Mouse (Mus musculus) urinary bladder, postnatal 36 days (tissue): Measurements from ENCODE around the gene Fstl1.

Source experiments
- DNase-seq, 2 experiments: peaks; one replicate each; pipeline ENCODE4 v3.0.0; 2022; ENCODE audit warnings: low spot score in 2 of 2, mixed read lengths in 1 of 2

Fstl1 gene

DNA sequence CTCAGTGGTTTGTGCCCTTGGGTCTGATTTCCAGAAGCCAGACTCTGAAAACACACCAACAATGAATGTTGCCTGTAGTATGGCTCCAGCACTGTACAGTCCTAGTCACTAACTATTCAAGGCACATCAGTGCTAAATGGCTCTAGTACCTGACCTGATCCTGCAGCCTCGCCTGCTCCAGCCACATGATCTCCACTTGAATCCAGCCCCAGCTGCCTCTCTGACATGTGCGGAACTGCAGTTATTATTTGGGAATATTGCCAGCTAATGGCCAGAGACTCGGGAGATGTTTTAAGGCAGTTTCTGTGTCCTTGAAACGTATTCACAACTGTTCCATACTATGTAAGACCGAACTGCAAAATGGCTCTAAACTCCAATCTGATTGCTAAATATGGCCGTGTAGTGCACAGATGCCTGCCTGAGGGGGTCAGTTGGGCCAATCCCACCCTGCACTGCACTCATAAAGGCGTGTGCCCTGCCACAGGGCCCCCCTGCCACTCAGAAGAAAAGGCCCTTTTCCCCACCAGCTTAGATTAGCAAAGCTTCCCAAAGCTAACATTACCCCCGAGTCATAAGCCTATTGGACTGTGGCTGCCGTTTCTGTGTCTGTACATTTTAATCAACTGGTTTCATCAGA lies 11.0 kb downstream of the Fstl1 start:
- no peak for DNase-seq

DNA sequence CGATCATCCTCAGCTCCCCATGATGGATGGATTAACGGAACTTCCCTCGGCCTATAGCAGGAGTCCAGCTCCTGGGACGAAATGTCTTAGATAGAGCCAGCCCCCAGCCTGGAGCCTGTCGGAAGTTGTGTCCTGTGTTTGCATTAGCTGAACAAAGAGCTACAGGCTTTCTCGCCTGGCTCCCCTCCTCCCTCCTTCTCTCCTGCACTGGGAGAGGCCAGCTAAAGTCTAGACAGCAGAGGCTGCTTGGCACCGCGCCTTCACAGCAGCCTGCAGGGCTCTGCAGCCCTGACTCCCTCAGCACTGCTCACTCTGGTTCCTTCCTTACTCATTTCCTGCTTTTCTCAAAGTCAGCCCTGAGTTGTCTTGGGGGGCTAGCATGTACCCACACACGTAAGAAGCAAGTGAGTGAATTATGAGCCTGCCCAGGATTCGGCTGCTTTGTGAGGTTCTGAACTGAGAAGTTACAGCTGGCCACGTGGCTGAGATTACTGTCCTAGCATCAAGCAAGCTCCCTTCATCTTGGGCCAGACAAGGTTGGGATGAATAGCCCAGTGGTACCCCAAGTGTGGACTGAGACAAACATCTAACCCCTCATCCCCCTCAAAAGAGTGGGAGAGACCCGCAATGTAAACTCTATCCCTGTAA lies 11.8 kb downstream of the Fstl1 start:
- peak in 1 of 2 experiments; percentile 61 for DNase-seq

DNA sequence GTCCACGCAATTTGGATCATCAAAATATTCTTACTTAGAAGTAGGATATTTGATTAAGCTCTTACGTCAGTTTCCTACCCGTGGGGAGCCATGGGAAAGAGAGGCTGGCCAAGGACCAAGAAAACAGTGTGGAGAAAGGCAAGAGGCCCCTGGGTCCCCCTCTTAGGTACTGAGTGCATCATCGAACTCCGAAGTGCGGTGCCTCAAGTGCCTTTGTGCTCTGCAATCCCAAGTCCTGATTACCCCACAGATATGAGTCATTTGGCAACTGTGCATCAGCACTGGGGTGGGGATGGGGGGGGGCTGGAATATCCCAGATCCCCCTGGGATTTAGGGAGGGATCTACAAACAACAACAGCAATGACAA lies 12.3 kb downstream of the Fstl1 start:
- DNase-seq, result no peak

DNA sequence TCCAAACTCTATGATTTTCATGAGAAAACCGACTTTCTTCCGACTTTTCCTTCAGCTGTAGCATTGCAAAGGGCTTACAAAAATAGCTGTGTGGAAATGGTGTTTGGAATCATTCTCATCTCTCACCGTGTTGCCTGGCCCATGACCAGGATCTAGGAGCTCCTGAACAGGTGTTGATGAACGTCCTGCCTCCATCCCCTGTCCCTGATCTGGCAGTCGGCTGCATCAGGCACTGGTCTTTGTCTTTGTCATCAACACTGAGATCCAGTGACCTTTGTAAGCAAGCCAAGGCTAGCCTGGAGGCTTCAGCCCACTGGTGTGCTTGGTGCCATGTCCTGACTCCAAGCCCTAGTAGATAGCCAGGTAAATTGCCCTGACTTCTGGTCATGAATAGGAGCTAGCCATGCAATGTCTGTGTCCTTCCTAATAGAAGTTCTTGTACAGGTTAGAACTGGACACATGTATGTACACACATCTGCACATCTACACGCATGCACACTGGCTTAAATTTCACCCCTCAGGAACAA lies 12.8 kb downstream of the Fstl1 start:
- no peak for DNase-seq

DNA sequence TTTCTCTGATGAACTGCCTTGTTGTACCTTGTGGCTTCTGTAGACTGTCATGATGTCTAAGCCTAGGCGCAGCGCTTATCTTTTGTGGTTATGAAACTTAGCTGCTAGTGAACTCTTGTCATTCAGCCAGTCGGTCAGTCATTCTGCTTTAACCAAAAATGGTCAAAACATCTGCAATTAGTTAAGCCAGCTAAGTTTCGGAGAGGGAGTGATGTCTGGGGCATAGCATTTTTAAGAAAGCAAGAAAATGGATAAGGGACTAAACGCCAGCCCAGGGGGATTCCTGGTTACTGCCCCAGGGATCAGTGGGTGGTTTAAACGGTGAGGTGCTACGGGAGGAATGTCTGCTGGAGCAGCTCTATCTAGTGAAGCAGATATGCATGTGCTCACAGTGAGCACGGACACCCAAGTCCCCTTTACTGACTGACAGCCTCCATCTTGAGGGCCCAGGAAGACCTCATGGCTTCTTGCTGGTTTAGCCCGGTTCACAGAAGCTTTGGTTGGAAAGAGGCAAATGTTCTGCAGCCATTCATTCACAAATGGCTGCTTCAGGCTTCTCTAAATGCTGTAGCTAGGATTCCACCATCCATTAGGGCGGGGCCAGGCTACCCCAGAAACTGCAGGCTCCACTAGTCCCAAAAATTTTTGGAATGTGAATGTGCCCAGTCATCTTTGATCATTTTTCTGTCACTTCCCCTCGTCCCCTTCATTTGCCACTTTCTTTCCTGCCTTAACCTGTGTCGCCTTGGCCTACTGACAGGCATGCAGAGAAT lies 13.5 kb downstream of the Fstl1 start:
- no peak for DNase-seq

DNA sequence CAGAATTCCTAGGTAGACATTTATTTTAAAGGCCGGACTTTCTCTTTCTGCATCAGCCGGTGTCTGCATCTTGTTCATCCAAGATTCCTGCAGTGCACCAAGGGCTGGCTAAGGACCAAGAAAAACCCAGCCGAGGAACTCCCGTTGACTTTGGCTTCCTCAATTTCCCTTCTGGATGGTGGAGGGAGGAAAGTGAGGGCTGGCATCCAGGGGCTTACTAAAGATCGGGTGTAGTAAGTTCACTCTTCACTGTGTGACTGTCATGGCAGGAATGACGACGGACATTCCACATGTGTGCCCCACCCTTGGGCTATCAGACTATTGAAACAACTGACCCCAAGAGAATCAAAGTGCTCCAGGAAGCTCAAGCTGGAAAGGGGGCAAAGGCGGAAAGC lies 14.1 kb downstream of the Fstl1 start:
- DNase-seq, result no peak

DNA sequence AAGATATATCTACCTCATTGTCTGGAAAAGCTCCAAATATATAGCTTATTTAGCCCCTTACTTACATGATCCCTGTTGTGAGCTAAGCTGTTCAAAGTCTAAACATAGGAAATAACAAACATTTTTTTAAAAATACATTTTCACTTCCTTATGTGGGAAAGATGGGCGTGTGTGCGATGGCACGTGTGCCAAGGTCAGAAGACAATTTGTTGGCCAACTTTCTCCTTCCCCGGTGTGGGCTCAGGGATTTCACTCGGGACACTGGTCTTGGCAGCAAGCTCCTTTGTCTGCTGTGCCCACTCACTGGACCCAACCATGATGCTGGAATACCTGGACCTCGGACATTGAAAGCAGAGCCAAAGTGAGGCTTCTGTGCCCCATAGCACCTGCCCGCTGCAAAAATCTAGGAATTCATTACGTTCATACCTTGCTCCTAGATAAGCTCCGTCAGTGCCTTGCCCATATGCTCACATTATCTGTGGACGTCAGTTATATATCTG lies 19.0 kb downstream of the Fstl1 start:
- DNase-seq, result no peak

DNA sequence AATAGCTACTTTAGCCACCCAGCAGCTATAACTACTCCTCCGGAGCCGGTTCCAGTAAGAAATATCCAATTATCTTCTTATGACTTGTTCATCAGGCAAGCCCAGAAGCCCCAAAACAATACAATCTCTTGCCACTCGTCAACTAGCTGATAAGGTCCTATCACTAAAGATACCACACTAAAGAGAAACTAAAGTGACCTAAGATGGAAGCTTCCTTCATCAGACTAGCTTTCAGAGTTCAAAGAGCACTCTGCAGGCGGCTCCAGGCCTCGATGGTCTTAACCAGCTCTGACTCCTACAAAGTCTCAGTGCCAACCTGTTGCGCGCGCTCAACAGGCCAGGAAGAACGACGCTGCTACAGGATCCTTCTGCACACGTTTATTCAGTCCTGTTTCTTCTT lies 19.6 kb downstream of the Fstl1 start:
- DNase-seq, result no peak

DNA sequence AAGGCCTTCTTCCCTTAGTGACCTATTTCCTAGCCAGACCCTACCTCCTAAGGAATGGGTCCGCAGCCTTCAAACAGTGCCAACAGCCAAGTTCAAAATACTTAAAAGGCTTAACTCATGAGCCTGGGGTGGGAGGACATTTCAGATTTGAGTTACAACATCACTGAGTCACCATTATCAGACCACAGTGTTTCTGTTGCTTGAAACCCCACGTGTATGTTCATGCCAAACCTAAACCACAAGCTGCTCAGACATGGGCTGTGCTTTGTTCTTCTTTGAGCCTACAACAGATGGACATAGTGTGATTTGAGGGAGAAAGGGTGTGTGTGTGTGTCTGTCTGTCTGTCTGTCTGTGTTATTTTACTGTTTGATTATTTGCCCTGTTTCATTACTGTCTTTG lies 24.4 kb downstream of the Fstl1 start:
- no peak for DNase-seq

DNA sequence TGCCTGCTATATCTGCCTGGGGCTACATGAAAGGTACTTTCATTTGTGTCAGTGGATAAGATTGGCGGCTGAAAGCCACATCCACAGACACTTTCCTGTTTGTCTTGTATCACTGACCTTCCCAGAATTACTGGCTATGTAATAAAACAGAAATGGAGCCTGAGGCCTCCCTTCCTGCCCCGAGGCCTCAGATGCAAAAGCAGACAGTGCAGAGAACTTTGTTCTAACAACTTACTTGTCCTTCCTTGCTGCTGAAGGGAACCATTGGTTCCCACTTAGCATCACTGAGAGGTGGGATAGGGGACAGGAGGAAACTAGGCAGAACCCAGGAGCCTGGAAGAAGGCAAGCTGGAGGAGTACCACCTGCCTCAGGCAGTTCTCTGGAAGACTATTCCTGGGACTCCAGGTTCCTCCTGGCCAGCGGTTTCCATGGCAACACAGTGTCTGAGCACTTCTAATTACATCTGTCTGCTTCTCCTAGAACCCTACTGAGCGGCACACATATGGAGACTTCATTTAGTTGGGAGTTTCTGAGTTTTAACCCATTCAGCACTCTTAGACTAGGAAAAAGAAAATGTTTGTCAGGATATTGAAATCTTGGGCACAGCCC lies 26.1 kb downstream of the Fstl1 start:
- no peak for DNase-seq

DNA sequence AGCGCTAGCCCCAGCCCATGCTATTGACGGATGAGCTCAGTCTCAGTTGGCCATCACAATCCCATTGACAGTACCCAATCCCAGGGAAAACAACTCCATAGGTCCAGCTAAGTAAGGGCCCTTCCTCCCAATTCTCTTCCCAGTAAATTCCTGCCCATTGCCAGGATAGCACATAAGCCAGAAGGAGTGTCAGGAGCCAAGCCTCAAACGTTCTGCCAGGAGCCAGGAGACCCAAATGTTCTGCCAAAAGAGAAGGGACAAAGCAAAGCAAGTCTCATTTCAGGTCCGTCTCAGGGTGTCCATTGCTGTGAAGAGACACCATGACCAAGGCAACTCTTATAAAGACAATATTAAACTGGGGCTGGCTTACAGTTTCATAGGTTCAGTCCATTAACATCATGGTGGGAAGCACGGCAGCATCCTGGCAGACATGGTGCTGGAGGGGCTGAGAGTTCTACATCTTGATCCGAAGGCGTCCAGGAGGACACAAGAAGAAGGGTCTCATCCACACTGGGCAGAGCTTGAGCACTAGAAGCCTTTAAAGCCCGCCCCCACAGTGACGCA lies 26.8 kb downstream of the Fstl1 start:
- no peak for DNase-seq

DNA sequence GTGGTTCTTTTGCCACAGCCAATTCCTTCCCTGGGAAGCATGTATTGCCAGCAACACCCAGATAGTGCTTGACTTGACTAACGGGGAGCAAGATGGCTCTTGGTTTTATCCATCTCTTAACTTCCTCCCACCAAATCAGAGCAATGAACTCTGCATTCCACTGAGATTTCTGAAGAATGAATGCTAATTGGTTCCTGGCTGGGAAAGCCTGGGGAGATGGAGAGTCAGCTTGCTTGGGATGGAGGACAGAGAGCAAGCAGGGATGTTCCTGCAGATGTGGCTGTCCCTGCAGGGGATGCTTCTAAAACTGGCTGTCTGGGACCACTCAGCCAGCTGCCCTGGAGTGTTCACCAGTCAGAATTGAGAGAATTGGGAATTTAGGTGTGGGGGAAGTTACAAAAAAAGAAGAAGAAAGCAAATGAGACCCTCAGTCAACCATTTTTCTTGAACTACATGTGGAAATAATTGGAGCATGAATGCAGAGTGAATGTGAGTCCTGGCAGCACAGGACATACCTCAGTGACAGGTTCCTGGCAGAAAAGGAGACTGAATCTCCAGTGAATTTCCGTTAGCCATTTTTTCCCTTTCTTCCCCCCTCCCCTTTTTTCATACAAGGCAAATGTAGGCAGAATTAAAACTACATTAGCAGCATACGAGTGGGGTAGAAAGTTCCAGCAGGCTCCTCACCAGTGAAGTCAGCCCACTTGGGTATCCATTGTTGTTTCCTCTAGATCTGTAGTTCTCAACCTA lies 29.2 kb downstream of the Fstl1 start:
- DNase-seq, result no peak

DNA sequence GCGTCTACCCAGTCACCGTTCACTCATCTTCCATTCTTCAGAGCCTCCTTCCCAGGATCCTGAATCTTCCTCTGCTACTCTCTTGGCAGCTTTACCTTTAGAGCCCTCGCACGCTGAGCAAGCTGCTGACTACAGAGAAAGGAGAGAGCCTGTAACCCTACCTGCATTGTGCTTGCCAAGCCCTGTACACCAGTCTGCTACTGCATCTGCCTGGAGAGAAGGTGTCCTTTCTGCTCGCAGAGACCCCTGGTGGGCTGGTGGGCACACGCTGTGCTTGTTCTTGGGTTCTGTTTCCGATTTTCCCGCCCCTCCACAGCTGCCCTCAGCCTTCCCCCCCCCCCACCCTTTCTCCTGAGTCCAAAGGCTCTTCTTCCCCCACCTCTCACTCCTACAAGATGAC lies 30.6 kb downstream of the Fstl1 start:
- DNase-seq, result no peak

DNA sequence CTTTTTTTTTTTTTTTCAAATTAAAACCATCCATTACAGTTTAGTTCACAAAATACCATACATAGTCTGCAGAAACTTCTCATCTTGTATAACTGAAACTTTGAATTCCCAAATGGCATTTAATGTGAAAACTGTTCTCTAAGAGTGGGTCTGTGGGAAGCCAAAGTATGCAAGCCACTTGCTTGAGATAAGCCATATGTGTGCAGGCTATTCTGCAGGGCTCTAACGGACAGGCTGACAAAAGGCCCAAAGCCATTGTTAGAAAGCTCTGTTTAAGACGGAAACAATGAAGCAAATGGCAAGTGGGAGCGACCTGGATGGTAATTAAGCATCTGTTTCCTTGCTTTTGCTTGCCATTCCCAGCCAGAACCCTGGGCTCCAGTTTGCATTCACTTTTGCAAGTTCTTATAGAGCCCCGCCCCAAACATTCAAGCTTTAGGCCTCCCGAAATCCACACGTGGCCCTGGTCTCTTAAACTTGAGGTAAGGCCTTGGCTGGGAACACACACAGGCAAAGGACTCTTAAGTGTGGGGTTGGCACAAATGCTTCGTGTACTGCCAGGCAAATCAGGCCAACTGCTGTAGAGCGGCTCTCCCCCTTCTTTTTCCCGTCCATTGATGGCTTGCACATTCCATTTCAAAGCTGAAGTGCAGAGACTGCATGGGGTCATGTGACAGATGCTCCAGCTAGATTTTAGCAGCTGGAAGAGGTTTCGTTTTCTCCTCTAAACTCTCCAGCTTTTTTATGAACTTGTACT lies 32.4 kb downstream of the Fstl1 start:
- no peak for DNase-seq

DNA sequence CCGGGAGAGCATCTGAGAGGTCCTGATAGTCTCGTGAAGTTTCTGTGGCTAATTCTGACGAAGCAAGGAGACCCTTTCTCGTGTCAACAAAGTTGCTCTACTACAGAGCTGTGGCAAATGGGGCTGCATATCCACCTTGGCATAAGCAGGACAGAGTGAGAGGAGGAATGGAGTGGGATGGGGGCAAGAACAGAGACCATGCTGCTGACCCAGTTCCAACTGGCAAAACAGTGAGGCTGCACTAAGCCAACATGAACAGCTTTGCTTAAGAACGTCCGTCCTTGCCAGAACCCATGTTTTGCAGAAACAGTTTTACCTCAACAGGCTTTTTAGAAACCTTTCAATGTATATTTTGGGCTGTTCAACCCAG lies 32.9 kb downstream of the Fstl1 start:
- no peak for DNase-seq

DNA sequence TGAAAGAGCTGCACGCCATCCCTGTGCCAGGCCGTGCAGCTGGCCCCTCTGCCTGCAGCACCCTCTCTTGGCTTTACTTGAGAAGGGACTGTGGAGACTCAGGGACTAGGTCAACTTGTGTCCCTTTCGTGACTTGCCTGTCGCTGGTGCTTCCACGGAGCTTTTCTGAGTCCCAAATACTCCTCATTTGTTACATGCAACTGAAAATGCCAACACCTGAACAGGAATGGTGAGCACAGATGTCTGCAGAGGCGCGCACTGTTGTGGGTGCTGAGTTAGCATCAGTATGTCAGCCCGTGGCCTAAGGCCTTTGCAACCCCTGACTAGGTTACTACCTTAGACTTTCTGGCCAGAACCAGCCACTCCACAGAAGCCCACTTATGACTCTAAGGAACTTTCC lies 35.2 kb downstream of the Fstl1 start:
- DNase-seq, result no peak

DNA sequence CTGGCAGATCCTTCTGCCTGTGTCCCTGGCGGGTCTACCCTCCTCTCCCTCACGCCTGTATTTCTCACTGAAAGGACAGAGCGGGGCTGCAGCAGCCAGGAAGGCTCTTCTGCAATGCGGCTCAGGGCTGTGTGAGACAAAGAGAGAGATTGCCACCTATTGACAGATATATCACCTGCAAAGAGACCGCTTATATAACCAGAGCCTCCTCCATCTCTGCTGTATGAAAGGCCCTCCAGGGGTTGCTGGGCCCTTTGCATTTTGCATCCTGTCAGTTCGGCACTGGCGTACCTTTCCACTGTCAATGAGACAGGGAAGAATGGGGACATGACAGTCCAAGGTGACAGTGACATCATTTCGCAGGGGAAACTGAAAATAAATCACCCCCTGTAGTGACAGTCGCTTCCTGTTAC lies 35.8 kb downstream of the Fstl1 start:
- DNase-seq, result no peak

DNA sequence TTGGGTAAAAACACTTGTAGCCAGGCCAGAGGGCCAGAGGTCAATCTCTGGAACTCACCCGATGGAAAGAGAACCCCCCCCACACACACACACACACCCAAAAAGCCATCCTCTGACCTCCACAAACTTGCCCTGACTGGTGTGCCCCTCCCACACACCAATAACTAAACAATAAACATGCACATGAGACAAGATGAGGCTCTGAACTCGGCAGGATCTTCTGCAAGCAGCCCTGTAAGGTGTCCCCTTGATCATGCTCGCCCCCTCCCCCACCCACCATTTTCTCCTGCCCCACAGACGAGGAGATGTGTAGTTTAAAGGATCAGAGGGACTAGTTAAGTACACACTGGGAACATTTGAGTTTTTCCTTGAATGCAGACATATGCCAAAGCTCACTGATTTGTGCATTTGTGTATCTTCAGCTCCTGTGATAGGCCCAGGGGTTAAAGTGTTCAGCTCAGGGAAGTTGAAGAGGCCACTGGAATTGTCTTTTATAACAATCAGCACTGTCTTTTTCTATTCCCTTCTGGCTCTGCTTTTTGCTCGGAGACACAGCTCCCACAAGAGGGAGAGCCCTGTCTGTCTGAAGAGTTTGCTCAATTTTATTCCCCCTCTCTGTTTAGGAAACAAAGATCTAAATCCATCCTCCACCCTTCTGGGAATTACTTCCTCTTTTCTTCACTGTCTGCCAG lies 37.2 kb downstream of the Fstl1 start:
- DNase-seq, result no peak

DNA sequence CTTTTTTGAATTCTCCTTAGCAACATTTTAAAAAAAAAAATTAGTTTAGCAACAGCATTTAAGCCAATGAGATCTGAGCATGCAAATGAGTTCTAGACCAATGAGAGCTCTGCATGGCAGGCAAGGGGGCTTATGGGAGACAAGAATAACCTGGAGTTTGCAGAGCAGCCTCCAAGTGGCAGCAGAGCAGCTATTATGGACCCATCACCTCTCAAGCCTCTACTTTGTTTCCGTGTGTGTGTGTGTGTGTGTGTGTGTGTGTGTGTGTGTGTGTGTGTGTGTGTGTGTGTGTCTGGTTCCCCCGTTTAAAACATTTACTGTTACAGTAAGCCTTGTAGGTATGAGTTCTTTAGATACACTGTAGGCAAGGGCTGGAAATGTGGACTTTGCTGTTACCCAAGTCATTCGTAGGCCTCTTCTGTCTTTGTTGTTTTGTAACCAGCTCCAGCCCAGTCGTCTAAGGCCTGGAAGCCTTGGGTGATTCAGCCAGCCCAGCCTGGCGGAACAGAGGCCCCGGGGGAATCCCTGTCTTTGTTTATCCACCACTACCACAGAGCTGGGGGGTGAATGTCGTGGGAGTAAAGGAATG lies 37.8 kb downstream of the Fstl1 start:
- peak; percentile 33 to 66 for DNase-seq

DNA sequence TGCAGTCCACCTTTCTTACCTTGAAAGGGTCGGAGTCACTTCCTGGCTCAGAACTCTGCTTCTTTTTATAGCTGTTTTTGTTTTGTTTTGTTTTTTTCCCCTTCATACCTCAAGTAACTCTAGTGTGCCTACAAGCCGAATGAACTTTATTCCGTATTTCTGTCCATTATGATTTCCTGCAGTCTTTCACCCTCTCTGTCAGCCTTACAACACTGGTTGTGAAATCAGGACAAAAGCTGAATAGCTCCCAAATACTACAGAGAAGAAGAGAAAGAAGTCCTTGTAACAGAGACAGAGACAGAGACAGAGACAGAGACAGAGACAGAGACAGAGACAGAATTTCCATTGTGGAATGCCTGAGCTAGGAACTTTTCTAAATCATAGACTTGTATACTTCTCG lies 41.3 kb downstream of the Fstl1 start:
- no peak for DNase-seq
